Mouse (Mus musculus) cerebellum, postnatal 4 days (tissue): ENCODE measurements around the gene Stx7.
A peak's percentile ranks its signal among the peaks of the same experiment; 100 is the strongest.
"Not testable (repeated sequence)": the region's sequence is repeated elsewhere in the genome, so short reads cannot be mapped to it uniquely, and the experiment has no call there.

ENCODE experiments used
- DNase-seq, 2 experiments: peaks; one replicate each; pipeline ENCODE4 v3.0.0; 2022; ENCODE audit warnings: low spot score in 2 of 2, mixed read lengths in 1 of 2

Gene Stx7

GRCm38 (mm10) chr10:24149135-24149781 lies at the start of gene Stx7:
Gene Stx7, plus strand, starts transcription at chr10:24149302.
- peak; percentile 70 to 88 for DNase-seq

GRCm38 (mm10) chr10:24101812-24102211 lies 47.3 kb upstream of the Stx7 start, which contains the start of gene Taar8c:
Gene Taar8c, minus strand, starts transcription at chr10:24101912.
- not testable (repeated sequence) for DNase-seq

GRCm38 (mm10) chr10:24103299-24103698 lies 45.8 kb upstream of the Stx7 start:
- not testable (repeated sequence) for DNase-seq

GRCm38 (mm10) chr10:24107747-24108146 lies 41.4 kb upstream of the Stx7 start:
- no peak for DNase-seq

GRCm38 (mm10) chr10:24108236-24108635 lies 40.9 kb upstream of the Stx7 start:
- no peak for DNase-seq

GRCm38 (mm10) chr10:24109434-24109833 lies 39.7 kb upstream of the Stx7 start, which contains the start of gene Taar9:
Gene Taar9, minus strand, starts transcription at chr10:24109534.
- not testable (repeated sequence) for DNase-seq

GRCm38 (mm10) chr10:24111116-24111778 lies 37.9 kb upstream of the Stx7 start:
- DNase-seq = peak in 1 of 2 experiments; percentile 27

GRCm38 (mm10) chr10:24131451-24132262 lies 17.4 kb upstream of the Stx7 start:
- DNase-seq = peak in 1 of 2 experiments; percentile 42

- no peak for DNase-seq
Observed at GRCm38 (mm10) chr10:24132273-24132672, 16.8 kb upstream of the Stx7 start.

GRCm38 (mm10) chr10:24133132-24133531 lies 16.0 kb upstream of the Stx7 start:
- no peak for DNase-seq

GRCm38 (mm10) chr10:24134071-24134645 lies 14.9 kb upstream of the Stx7 start:
- no peak for DNase-seq

- no peak for DNase-seq
Observed at GRCm38 (mm10) chr10:24138623-24139261, 10.4 kb upstream of the Stx7 start.

- no peak for DNase-seq
Observed at GRCm38 (mm10) chr10:24142735-24143134, 6.4 kb upstream of the Stx7 start.

GRCm38 (mm10) chr10:24150086-24150485 lies 984 bp downstream of the Stx7 start:
- DNase-seq = no peak

- no peak for DNase-seq
Observed at GRCm38 (mm10) chr10:24158470-24159254, 9.6 kb downstream of the Stx7 start.

- no peak for DNase-seq
Observed at GRCm38 (mm10) chr10:24159575-24159974, 10.5 kb downstream of the Stx7 start.

- no peak for DNase-seq
Observed at GRCm38 (mm10) chr10:24160349-24160748, 11.2 kb downstream of the Stx7 start.

GRCm38 (mm10) chr10:24164137-24164908 lies 15.2 kb downstream of the Stx7 start:
- no peak for DNase-seq

GRCm38 (mm10) chr10:24164909-24165304 lies 15.8 kb downstream of the Stx7 start:
- DNase-seq = no peak

- no peak for DNase-seq
Observed at GRCm38 (mm10) chr10:24165526-24166055, 16.5 kb downstream of the Stx7 start.
